Mouse (Mus musculus) hindbrain, embryonic 11.5 days (tissue): ENCODE measurements around the gene Tmed2. TPM values are rescaled to one million over a fixed set of nuclear protein-coding genes. Genes with fewer than 3 reads are reported as not detected.

Source experiments
- ATAC-seq: fragments of 200-750 bp; cut with Nextera tagmentation; 2 replicates; pipeline ENCODE4 v1.8.0; 2017; ENCODE audit warnings: mild to moderate bottlenecking, moderate TSS enrichment, moderate library complexity; ENCODE audit not compliant: low FRiP score
- DNase-seq: peaks from one replicate; pipeline ENCODE4 v3.0.0-alpha.2; 2015; ENCODE audit warnings: low spot score
- H3K27ac ChIP-seq: fragments of 300-500 bp; sonication (generic); 2 replicates; pipeline ENCODE4 v1.5.1; 2014; ENCODE audit warnings: mild to moderate bottlenecking, low read depth, low read length
- H3K27me3 ChIP-seq: fragments of 300-500 bp; sonication (generic); 2 replicates; pipeline ENCODE4 v1.6.1; 2014; ENCODE audit warnings: mild to moderate bottlenecking, low read length, moderate library complexity, mixed read lengths; ENCODE audit not compliant: control insufficient read depth, insufficient read depth
- H3K36me3 ChIP-seq: fragments of 300-500 bp; sonication (generic); 2 replicates; pipeline ENCODE4 v1.6.1; 2014; ENCODE audit warnings: mild to moderate bottlenecking, low read length, moderate library complexity, mixed read lengths; ENCODE audit not compliant: control insufficient read depth, insufficient read depth
- H3K4me1 ChIP-seq: fragments of 300-500 bp; sonication (generic); replicated peaks from 2 replicates; pipeline ENCODE4 v1.6.1; 2014; ENCODE audit warnings: low read length, mixed read lengths; ENCODE audit not compliant: control insufficient read depth, insufficient read depth
- H3K4me2 ChIP-seq: fragments of 300-500 bp; sonication (generic); replicated peaks from 2 replicates; pipeline ENCODE4 v1.6.1; 2014; ENCODE audit warnings: mild to moderate bottlenecking, low read depth, low read length
- H3K4me3 ChIP-seq: fragments of 300-500 bp; sonication (generic); 2 replicates; pipeline ENCODE4 v1.5.1; 2014; ENCODE audit warnings: low read depth, low read length
- H3K9ac ChIP-seq: fragments of 300-500 bp; sonication (generic); 2 replicates; pipeline ENCODE4 v1.6.1; 2014; ENCODE audit warnings: low read depth, low read length
- H3K9me3 ChIP-seq: fragments of 300-500 bp; sonication (generic); 2 replicates; pipeline ENCODE4 v1.6.1; 2016; ENCODE audit warnings: low read length; ENCODE audit not compliant: control insufficient read depth
- WGBS: fragments of 180-500 bp; shearing (Covaris S2); extraction: QIAGEN DNeasy Blood & Tissue Kit; methylation state at CpG from one replicate; pipeline ENCODE4 v1.1.7; 2014; 5-methylcytosine and 5-hydroxymethylcytosine counted together
- polyA plus RNA-seq: library from polyadenylated mRNA; unstranded; fragments of >200 nt; fragmentation: Nextera tagmentation; extraction: Ambion mirVana; gene quantifications from 2 replicates; pipeline ENCODE4 v1.2.1, GENCODE M21; 2014

Gene Tmed2
- polyA plus RNA-seq, 1 experiment from 2014 or later, result 474 TPM

DNA sequence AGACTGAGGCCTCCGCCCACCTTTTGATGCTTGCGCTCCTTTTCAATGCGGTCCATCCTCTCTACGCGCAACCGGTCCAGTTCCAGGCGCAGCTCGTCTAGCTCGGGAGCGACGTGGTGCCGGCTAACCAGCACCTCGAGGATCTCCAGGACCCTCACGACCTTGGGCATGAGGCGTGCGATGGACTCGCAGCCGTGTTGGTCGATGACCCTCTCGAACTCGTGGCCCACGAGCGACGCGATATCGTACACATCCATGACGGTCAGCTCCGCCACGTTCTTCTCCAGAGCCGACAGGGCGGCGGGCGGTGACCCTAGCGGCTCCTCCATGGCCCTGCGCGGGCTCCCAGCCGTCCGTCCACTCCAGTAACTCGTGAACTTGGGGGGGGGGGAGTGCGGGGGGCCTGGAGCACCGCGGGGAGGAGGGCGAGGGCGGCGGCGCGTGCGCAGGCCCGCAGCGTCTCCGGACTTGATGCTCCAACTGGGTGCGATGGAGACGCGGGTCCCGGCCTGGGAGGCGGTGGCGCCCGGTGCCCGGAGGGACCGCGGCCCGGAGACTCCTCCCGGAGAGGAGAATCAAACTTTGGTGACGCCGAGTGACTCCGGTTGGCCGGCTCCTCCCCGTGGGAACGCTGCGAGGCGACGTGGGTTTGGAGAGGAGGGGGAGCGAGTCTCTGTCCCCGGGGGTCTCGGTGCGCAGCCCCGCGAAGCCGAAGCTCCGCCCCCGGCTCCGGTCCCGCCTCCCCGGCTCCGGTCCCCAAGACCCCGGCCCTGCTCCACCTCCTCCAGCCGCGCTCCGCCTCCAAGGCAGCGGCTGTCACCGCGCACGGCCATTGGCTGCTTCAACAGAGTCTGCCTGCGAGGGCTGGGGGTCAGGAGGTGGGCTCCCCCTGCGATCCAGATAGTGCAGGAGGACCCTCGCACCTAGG lies 9.6 kb upstream of the Tmed2 start, which contains the start of gene Rilpl1:
TSS of gene Rilpl1 (minus strand) at position 737 of the 928 bp plus-strand sequence.
- ATAC-seq (peak; percentile 94), DNase-seq (peak; percentile 92)
- Histone ChIP-seq H3K4me1 (peaks cover 6% of the 10 kb centered on the region), H3K9ac (peak within 1 kb of the TSS; percentile 69), H3K4me3 (peak within 1 kb of the TSS; percentile 77), H3K9me3 (no peaks in the 10 kb centered on the region), H3K27me3 (no peaks in the 10 kb centered on the region), H3K36me3 (no peaks in the 10 kb centered on the region), H3K4me2 (peak within 1 kb of the TSS; percentile 82), H3K27ac (peak within 1 kb of the TSS; percentile 77)
- under 1% methylated on average over 92 of the region's 96 CpGs for WGBS

DNA sequence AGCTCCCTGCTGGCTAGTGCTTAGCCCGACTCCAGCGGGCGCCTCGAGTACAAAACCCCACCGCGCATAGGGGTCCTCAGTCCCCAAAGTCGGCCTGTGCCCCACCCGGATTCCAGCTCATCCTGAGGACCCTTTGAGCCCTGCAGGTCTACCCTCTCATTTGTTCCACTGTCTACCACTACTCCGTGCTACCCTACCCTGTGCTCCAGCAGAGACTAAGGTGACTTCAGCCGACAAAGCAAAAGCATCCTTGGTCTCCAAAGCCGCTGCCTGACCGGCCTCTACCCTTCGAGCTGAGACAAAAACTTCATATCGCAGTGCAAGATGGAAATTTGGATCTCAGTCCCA lies 8.9 kb upstream of the Tmed2 start:
- H3K27me3 ChIP-seq, result no peaks in the 10 kb centered on the region
- peak overlapping the region; percentile 69 for H3K9ac ChIP-seq
- no peak for ATAC-seq
- DNase-seq, result no peak
- no peaks in the 10 kb centered on the region for H3K36me3 ChIP-seq
- H3K4me1 ChIP-seq, result peaks cover 6% of the 10 kb centered on the region
- no peaks in the 10 kb centered on the region for H3K9me3 ChIP-seq
- peak overlapping the region; percentile 82 for H3K4me2 ChIP-seq
- peak overlapping the region; percentile 77 for H3K4me3 ChIP-seq
- WGBS, result 12% methylated on average over 14 of the region's 14 CpGs
- peak overlapping the region; percentile 77 for H3K27ac ChIP-seq

- 38% methylated on average over 7 of the region's 7 CpGs for WGBS
- no peaks in the 10 kb centered on the region for H3K36me3 ChIP-seq
- H3K9ac ChIP-seq, result no peak overlapping the region
- H3K27ac ChIP-seq, result no peak overlapping the region
- no peak overlapping the region for H3K4me2 ChIP-seq
- no peak for ATAC-seq
- H3K4me1 ChIP-seq, result peaks cover 6% of the 10 kb centered on the region
- H3K4me3 ChIP-seq, result no peak overlapping the region
- DNase-seq, result peak; percentile 15
- H3K9me3 ChIP-seq, result no peaks in the 10 kb centered on the region
- H3K27me3 ChIP-seq, result no peaks in the 10 kb centered on the region
Observed at GRCm38 (mm10) chr5:124532451-124532850, 8.0 kb upstream of the Tmed2 start.

DNA sequence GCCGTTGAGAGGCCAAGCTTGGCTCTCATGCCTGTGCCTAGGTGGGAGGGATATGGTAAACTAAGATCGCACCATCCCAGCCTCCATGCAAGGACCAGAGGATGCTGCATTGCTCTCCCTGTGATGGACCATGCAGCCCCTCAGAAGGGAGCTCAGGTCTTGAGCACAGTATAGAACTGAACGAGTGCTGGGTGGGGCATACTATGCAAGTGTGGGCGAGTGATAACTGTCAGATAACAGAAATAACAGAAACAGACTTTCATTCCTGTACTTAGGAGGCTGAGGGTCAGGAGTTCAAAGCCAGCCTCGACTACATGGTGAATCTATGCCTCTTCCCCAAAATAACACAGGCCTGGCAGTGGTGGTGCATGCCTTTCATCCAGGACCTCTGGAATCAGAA lies 5.5 kb upstream of the Tmed2 start:
- no peak for DNase-seq
- Histone ChIP-seq H3K36me3 (no peaks in the 10 kb centered on the region), H3K4me2 (no peak overlapping the region), H3K27me3 (no peaks in the 10 kb centered on the region), H3K4me1 (peaks cover 3% of the 10 kb centered on the region), H3K27ac (no peak overlapping the region), H3K9me3 (no peaks in the 10 kb centered on the region), H3K4me3 (no peak overlapping the region), H3K9ac (no peak overlapping the region)
- no peak for ATAC-seq
- 72% methylated on average over 5 of the region's 5 CpGs for WGBS

DNA sequence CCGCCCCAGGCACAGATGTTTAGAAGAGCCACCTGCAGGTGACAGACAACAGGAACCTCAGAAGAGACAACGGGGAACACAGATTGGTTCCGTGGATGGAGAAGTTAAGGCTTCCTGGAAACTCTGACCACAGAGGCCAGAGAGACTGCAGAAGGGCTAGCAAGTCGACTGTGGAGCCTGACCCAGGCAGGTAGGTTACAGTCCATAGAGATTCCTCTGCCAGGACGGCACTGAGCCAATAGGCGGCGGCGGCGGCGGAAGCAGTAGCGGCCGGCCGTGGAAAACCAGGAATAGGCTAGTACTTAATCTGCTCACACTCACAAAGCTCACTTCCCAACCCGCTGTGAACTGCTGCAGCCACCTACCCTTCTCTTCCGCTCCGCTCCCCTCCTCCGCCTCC lies 3.7 kb upstream of the Tmed2 start:
- peaks cover 1% of the 10 kb centered on the region for H3K4me1 ChIP-seq
- DNase-seq (peak; percentile 41), ATAC-seq (no peak)
- peak overlapping the region; percentile 6; the same call in 1 of the 2 replicates for H3K4me3 ChIP-seq
- H3K9me3 ChIP-seq, result no peaks in the 10 kb centered on the region
- peak overlapping the region; percentile 23 for H3K4me2 ChIP-seq
- H3K27ac ChIP-seq, result no peak overlapping the region
- no peaks in the 10 kb centered on the region for H3K27me3 ChIP-seq
- 5% methylated on average over 17 of the region's 17 CpGs for WGBS
- H3K36me3 ChIP-seq, result no peaks in the 10 kb centered on the region
- peak overlapping the region; percentile 15; the same call in 1 of the 2 replicates for H3K9ac ChIP-seq

DNA sequence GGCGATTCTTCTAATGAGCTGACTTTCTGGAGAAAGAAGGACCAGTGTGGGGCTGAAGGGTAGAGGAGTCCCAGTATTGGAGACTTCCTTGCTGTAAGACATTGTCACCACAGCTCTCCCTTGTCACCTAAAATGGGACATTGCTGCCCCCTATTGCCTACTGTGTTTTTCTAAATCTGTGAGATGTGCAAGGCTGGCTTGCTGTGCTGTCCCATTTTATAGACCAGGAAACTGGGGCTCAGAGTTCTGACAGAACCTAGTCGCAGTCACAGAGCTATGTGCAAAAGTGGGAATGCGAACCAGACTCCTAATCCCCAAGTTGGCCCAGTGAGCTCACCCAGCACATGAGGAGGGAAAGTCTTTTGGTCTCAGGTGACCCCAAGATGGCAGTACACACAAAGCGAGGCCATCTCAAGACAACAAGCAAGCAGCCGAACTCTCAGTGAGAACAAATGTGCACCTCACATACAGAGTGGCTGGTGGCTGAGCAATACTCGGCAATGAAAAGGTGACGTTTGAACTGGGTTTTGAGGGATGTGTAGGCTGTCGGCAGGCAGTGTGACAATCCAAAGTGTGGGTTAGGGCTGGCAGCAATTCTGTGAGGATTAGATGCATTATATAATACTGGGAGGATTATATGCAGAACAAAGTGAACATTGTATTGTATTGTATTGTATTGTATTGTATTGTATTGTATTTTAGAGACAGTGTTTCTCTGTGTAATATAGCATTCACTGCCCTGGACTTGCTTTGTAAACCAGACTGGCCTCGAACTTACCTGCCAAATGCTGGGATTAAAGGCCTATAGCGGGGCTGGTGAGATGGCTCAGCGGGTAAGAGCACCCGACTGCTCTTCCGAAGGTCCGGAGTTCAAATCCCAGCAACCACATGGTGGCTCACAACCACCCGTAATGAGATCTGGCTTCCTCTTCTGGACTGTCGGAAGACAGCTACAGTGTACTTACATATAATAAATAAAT lies 1.4 kb upstream of the Tmed2 start:
- Histone ChIP-seq H3K9me3 (no peaks in the 10 kb centered on the region), H3K4me1 (no peaks in the 10 kb centered on the region; the same call in 1 of the 2 replicates), H3K36me3 (no peaks in the 10 kb centered on the region), H3K4me3 (no peak overlapping the region), H3K27ac (no peak overlapping the region), H3K27me3 (no peaks in the 10 kb centered on the region), H3K4me2 (no peak overlapping the region), H3K9ac (no peak overlapping the region)
- no peak for ATAC-seq
- DNase-seq, result peak; percentile 44
- 78% methylated on average over 15 of the region's 16 CpGs for WGBS

DNA sequence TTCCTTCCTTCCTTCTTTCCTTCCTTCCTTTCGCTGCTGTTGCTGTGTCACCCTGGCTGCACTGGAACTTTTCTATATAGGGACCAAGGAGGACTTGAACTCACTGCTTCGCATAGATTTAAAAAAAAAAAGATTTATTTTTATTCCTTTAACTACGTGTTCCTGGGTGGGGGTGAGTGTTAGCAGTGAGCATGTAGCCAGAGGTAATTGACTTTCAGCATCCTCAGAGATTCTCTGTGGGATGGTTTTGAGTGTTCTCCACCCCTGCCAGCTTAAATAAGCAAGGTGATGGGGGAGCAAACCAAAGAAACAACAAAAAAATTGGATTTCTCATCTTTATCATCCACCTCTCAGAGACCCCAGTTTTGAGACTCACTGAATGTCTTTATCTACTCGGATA lies 590 bp upstream of the Tmed2 start:
- H3K27ac ChIP-seq, result no peak overlapping the region

DNA sequence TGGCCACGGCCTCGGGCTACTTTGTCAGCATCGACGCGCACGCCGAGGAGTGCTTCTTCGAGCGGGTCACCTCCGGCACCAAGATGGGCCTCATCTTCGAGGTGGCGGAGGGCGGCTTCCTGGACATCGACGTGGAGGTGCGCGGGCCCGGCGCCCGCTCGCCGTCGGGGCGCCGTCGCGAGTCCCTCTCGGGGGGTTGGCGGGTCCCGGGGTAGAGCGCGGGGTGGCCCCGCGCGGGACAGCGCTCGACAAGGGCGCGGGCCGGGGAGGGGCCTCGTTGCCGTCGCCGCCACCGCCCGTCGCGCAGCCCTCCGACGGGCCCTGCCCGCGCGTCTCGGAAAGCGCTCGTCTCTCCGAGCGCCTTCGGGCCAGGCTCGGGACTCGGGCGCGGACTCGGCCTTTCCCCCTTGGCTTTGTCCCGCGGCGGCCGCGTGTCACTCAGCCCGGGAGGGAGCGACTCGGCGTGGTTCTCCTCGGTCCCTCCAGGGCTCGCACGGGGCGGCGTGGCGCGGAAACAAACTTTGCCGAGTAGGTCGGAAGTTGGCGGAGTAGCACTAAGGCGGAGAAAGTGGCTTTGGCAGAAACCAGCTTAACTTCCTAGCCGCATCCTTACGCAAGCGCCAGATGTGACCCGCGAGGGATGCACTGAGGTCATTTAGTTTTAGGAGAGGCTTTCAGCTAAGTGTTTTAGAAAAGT lies 558 bp downstream of the Tmed2 start:
- WGBS, result under 1% methylated on average over 65 of the region's 89 CpGs
- Histone ChIP-seq H3K4me1 (no peaks in the 10 kb centered on the region; the same call in 1 of the 2 replicates), H3K9ac (peak overlapping the region; percentile 89), H3K4me2 (peak overlapping the region; percentile 65), H3K36me3 (peaks cover 2% of the 10 kb centered on the region), H3K4me3 (peak overlapping the region; percentile 63), H3K27ac (peak overlapping the region; percentile 6), H3K9me3 (no peaks in the 10 kb centered on the region), H3K27me3 (no peaks in the 10 kb centered on the region)
- DNase-seq, result peak; percentile 66
- peak; percentile 80 for ATAC-seq

More for the DNA sequence above, 590 bp upstream of the Tmed2 start:
- 77% methylated on average over 4 of the region's 4 CpGs for WGBS
- ATAC-seq (no peak; the same call in 1 of the 2 replicates), DNase-seq (no peak)
- Histone ChIP-seq H3K36me3 (0 out of 2 replicates have a peak, but pooled peaks cover 2% of the 10 kb centered on the region), H3K27me3 (no peaks in the 10 kb centered on the region), H3K4me2 (no peak overlapping the region), H3K4me3 (peak overlapping the region; percentile 63), H3K9me3 (no peaks in the 10 kb centered on the region), H3K4me1 (no peaks in the 10 kb centered on the region; the same call in 1 of the 2 replicates), H3K9ac (no peak overlapping the region)
